Comparison of ENCODE assay signal across 8 mouse cellular contexts in genomic region chr16:96082301-96083178, GRCm38 (mm10). TPM values are rescaled to one million over a fixed set of nuclear protein-coding genes. Genes with fewer than 3 reads are reported as not detected.
DNase-seq lines count a peak whose midpoint lies in the region; ATAC-seq lines count a peak whose summit lies in the region.

Brwd1 (minus strand) TSS chr16:96082526.

- H3K9ac ChIP-seq in hindbrain, embryonic 13.5 days: peak within 1 kb of the TSS; percentile 99

- no peaks in the 10 kb centered on the region for H3K9me3 ChIP-seq in hindbrain, embryonic 13.5 days

- peak within 1 kb of the TSS; percentile 71 for H3K4me2 ChIP-seq in hindbrain, embryonic 13.5 days

- no peaks in the 10 kb centered on the region for H3K27me3 ChIP-seq in hindbrain, embryonic 13.5 days

- ATAC-seq in hindbrain, embryonic 13.5 days (ENCODE audit: low FRiP score): peak; percentile 83

- peak; percentile 92 for DNase-seq in R1 (ENCODE audit: low read depth, low spot score)
- DNase-seq in cerebellum, postnatal 25 days: peak; percentile 95 to 97
- DNase-seq in frontal cortex, postnatal 25 days (ENCODE audit: low spot score in 2 of 2): peak; percentile 76 to 78
- DNase-seq in layer of hippocampus, postnatal 14 days (ENCODE audit: low spot score in 2 of 2): peak; percentile 85 to 92
- peak; percentile 95 for DNase-seq in lung, postnatal 10 days
- DNase-seq in ovary, postnatal 36 days (ENCODE audit: low spot score): peak; percentile 93
- peak; percentile 94 for DNase-seq in thymus, postnatal 14 days

- peak within 1 kb of the TSS; percentile 99 for H3K27ac ChIP-seq in hindbrain, embryonic 13.5 days

- peaks cover 33% of the 10 kb centered on the region for H3K4me1 ChIP-seq in hindbrain, embryonic 13.5 days (replicated peaks)

- peak within 1 kb of the TSS; percentile 99 for H3K4me3 ChIP-seq in hindbrain, embryonic 13.5 days

- peaks cover 29% of the 10 kb centered on the region for H3K36me3 ChIP-seq in hindbrain, embryonic 13.5 days

- under 1% methylated on average over 77 of the region's 107 CpGs for WGBS in hindbrain, embryonic 13.5 days

RNA-seq across cellular contexts. Expression of gene Brwd1, which starts in this region (rescaled TPM):
- 279 and 297 TPM in 2 replicates for polyA plus RNA-seq in hindbrain, embryonic 13.5 days (2015; fragmentation: Nextera tagmentation; extraction: Ambion mirVana)
- total RNA-seq in layer of hippocampus, postnatal 14 days (2021): 100 to 1,000 TPM; 119 to 123 TPM

Comparison
In these comparisons a context has a peak if more than half of its experiments do, and no peak if none do; other contexts are left out.
1. Peak in every context shown above with its lines: DNase-seq, ATAC-seq, H3K4me3 ChIP-seq and H3K27ac ChIP-seq.